Mouse (Mus musculus): ENCODE results near the gene Cerk. TPM values are rescaled to one million over a fixed set of nuclear protein-coding genes. Genes with fewer than 3 reads are reported as not detected.

The Cerk gene
- polyA plus RNA-seq (2014; fragmentation: Illumina TruSeq; extraction: RNeasy Lipid Tissue Mini Kit (QIAGEN cat#74804); ENCODE audit: low read depth, low replicate concordance) = 14.6 TPM

GRCm38 (mm10) chr15:86185689-86186569 is at the start of gene Cerk:
TSS of gene Cerk (minus strand) at chr15:86186141.

GRCm38 (mm10) chr15:86213753-86214548 is 28.0 kb upstream of the Cerk start, which contains the start of gene Tbc1d22a:
TSS of gene Tbc1d22a (plus strand) at chr15:86214459.

Other genes with a start within 250 kb of the Cerk start
- not detected for gene Celsr1, start 152.4 kb downstream of the Cerk start, polyA plus RNA-seq (2014; fragmentation: Illumina TruSeq; extraction: RNeasy Lipid Tissue Mini Kit (QIAGEN cat#74804); ENCODE audit: low read depth, low replicate concordance)
- gene Gramd4, start 128.4 kb downstream of the Cerk start, polyA plus RNA-seq (2014; fragmentation: Illumina TruSeq; extraction: RNeasy Lipid Tissue Mini Kit (QIAGEN cat#74804); ENCODE audit: low read depth, low replicate concordance) = 0.15 TPM
- gene Tbc1d22a, start 28.3 kb upstream of the Cerk start, polyA plus RNA-seq (2014; fragmentation: Illumina TruSeq; extraction: RNeasy Lipid Tissue Mini Kit (QIAGEN cat#74804); ENCODE audit: low read depth, low replicate concordance) = 2.7 TPM